Mouse (Mus musculus): ENCODE measurements around the gene Olfr694. TPM values are rescaled to one million over a fixed set of nuclear protein-coding genes. Genes with fewer than 3 reads are reported as not detected.

Gene Olfr694
- polyA plus RNA-seq, 1 experiment from 2014 or later = not detected

- Histone ChIP-seq H3K4me2 (no peak overlapping the region), H3K4me3 (replicated peaks) (no peak overlapping the region), H3K9ac (no peak overlapping the region), H3K9me3 (replicated peaks) (no peaks in the 10 kb centered on the region), H3K36me3 (no peaks in the 10 kb centered on the region), H3K27ac (no peak overlapping the region), H3K4me1 (no peaks in the 10 kb centered on the region), H3K27me3 (no peaks in the 10 kb centered on the region)
- WGBS = 85% methylated on average over 1 of the region's 1 CpGs
- ATAC-seq (replicated peaks; ENCODE audit: low FRiP score) = no peak
These were observed 41.8 kb downstream of the Olfr694 start for GRCm38 (mm10) chr7:106649774-106650173.

GRCm38 (mm10) chr7:106645261-106645660 is 46.4 kb downstream of the Olfr694 start:
- H3K4me3 ChIP-seq (replicated peaks) = no peak overlapping the region
- no peaks in the 10 kb centered on the region for H3K4me1 ChIP-seq
- 87% methylated on average over 1 of the region's 1 CpGs for WGBS

DNA sequence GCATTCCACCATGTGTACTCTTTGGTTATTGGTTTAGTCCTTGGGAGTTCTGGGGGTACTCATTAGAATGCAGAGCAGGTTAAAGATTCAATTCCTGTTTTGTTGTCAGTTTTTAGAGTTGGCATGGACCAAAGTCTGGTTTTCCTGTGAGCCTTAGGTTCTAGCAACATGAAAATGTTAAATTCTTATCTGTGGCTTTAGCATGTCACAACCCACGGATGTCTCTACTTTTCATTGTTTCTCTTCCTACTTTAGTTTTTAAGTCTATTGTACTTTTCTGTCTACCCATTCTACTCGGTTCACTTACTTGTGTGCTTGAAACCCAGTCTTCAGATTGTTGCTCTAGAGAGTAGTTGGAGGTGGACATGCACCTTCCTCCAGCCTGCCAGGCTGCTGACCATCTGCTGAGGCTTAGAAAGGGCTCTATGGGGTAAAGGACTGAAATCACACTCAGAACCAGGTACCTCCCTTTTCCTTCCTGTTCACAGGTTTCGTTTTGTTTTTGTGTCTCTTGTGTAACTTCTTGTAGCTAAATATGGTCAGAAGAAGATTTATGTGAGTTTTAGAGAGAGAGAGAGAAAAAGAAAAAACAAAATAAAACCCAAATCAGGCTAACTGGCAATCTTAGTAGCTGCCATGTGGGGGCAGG is 47.3 kb downstream of the Olfr694 start:
- ATAC-seq (replicated peaks; ENCODE audit: low FRiP score) = no peak
- Histone ChIP-seq H3K4me1 (no peaks in the 10 kb centered on the region), H3K4me3 (replicated peaks) (no peak overlapping the region), H3K9ac (no peak overlapping the region), H3K9me3 (replicated peaks) (no peaks in the 10 kb centered on the region), H3K36me3 (no peaks in the 10 kb centered on the region), H3K4me2 (no peak overlapping the region), H3K27ac (no peak overlapping the region), H3K27me3 (no peaks in the 10 kb centered on the region)
- 68% methylated on average over 3 of the region's 3 CpGs for WGBS

More at GRCm38 (mm10) chr7:106645261-106645660, 46.4 kb downstream of the Olfr694 start:
- Histone ChIP-seq H3K4me2 (no peak overlapping the region), H3K27me3 (no peaks in the 10 kb centered on the region), H3K36me3 (no peaks in the 10 kb centered on the region), H3K9ac (no peak overlapping the region), H3K27ac (no peak overlapping the region), H3K9me3 (replicated peaks) (no peaks in the 10 kb centered on the region)
- no peak for ATAC-seq (replicated peaks; ENCODE audit: low FRiP score)

DNA sequence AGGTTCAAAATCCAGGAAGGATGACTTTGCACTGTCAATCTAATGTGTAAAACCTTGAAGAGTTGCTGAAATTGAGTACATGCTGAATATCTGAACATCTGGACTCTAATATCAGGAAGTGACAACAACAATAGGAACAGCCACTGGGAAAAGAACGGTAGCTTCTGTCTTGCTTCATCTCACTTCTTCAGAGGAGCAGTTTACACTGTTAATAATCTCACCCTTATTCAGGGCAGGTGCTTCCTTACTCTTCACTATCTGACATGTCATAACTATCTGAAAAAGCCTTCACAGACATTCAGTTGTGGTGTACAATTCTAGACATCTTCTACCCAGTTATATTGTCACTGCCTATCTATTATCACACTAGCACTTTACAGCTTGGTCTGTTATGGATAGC is 50.8 kb downstream of the Olfr694 start:
- WGBS = 73% methylated on average over 1 of the region's 1 CpGs
- no peak overlapping the region for H3K27ac ChIP-seq
- H3K36me3 ChIP-seq = no peaks in the 10 kb centered on the region
- H3K4me1 ChIP-seq = no peaks in the 10 kb centered on the region
- H3K4me3 ChIP-seq (replicated peaks) = no peak overlapping the region
- no peak overlapping the region for H3K9ac ChIP-seq
- no peak for ATAC-seq (replicated peaks; ENCODE audit: low FRiP score)
- no peaks in the 10 kb centered on the region for H3K27me3 ChIP-seq
- H3K4me2 ChIP-seq = no peak overlapping the region
- H3K9me3 ChIP-seq (replicated peaks) = no peaks in the 10 kb centered on the region

- Histone ChIP-seq H3K9me3 (replicated peaks) (no peaks in the 10 kb centered on the region), H3K4me1 (no peaks in the 10 kb centered on the region), H3K27ac (no peak overlapping the region), H3K9ac (no peak overlapping the region), H3K4me3 (replicated peaks) (no peak overlapping the region), H3K27me3 (no peaks in the 10 kb centered on the region), H3K4me2 (no peak overlapping the region), H3K36me3 (no peaks in the 10 kb centered on the region)
- 85% methylated on average over 4 of the region's 4 CpGs for WGBS
- no peak for ATAC-seq (replicated peaks; ENCODE audit: low FRiP score)
These were observed 56.1 kb downstream of the Olfr694 start for GRCm38 (mm10) chr7:106635560-106635959.

Other genes with a start within 250 kb of the Olfr694 start
- not detected in 2 replicates for gene Olfr693, start 11.2 kb downstream of the Olfr694 start, polyA plus RNA-seq (2015; fragmentation: Nextera tagmentation; extraction: Ambion mirVana)
- not detected in 2 replicates for gene Olfr695, start 24.6 kb upstream of the Olfr694 start, polyA plus RNA-seq (2015; fragmentation: Nextera tagmentation; extraction: Ambion mirVana)
- not detected in 2 replicates for gene Olfr697, start 50.6 kb upstream of the Olfr694 start, polyA plus RNA-seq (2015; fragmentation: Nextera tagmentation; extraction: Ambion mirVana)
- not detected in 2 replicates for gene Olfr698, start 63.6 kb upstream of the Olfr694 start, polyA plus RNA-seq (2015; fragmentation: Nextera tagmentation; extraction: Ambion mirVana)
- not detected in 2 replicates for gene Olfr699, start 101.4 kb upstream of the Olfr694 start, polyA plus RNA-seq (2015; fragmentation: Nextera tagmentation; extraction: Ambion mirVana)
- gene Olfr700, start 117.0 kb upstream of the Olfr694 start, polyA plus RNA-seq (2015; fragmentation: Nextera tagmentation; extraction: Ambion mirVana) = not detected in 2 replicates
- gene Olfr701, start 122.3 kb upstream of the Olfr694 start, polyA plus RNA-seq (2015; fragmentation: Nextera tagmentation; extraction: Ambion mirVana) = not detected in 2 replicates
- not detected in 2 replicates for gene Olfr702, start 142.1 kb upstream of the Olfr694 start, polyA plus RNA-seq (2015; fragmentation: Nextera tagmentation; extraction: Ambion mirVana)
- gene Olfr703, start 151.5 kb upstream of the Olfr694 start, polyA plus RNA-seq (2015; fragmentation: Nextera tagmentation; extraction: Ambion mirVana) = not detected in 2 replicates
- not detected in 2 replicates for gene Olfr704, start 171.4 kb upstream of the Olfr694 start, polyA plus RNA-seq (2015; fragmentation: Nextera tagmentation; extraction: Ambion mirVana)
- gene Olfr705, start 185.1 kb upstream of the Olfr694 start, polyA plus RNA-seq (2015; fragmentation: Nextera tagmentation; extraction: Ambion mirVana) = not detected in 2 replicates
- gene Olfr706, start 196.3 kb upstream of the Olfr694 start, polyA plus RNA-seq (2015; fragmentation: Nextera tagmentation; extraction: Ambion mirVana) = not detected in 2 replicates
- gene Olfr707, start 209.4 kb upstream of the Olfr694 start, polyA plus RNA-seq (2015; fragmentation: Nextera tagmentation; extraction: Ambion mirVana) = not detected in 2 replicates
- gene Olfr1532-ps1, start 216.2 kb upstream of the Olfr694 start, polyA plus RNA-seq (2015; fragmentation: Nextera tagmentation; extraction: Ambion mirVana) = not detected in 2 replicates
- gene Olfr709-ps1, start 240.4 kb upstream of the Olfr694 start, polyA plus RNA-seq (2015; fragmentation: Nextera tagmentation; extraction: Ambion mirVana) = not detected in 2 replicates